Mouse (Mus musculus): Measurements from ENCODE around the gene Myl7. TPM values are rescaled to one million over a fixed set of nuclear protein-coding genes. Genes with fewer than 3 reads are reported as not detected.

The Myl7 gene
- polyA plus RNA-seq, 1 experiment from 2014 or later: 4,508 TPM

GRCm38 (mm10) chr11:5916178-5916548 lies 17.6 kb upstream of the Myl7 start:
- WGBS: 68% methylated on average over 8 of the region's 8 CpGs
- Histone ChIP-seq H3K9me3 (no peaks in the 10 kb centered on the region), H3K4me2 (no peak overlapping the region), H3K27me3 (replicated peaks) (0 out of 2 replicates have a peak, but pooled peaks cover 1% of the 10 kb centered on the region), H3K27ac (replicated peaks) (no peak overlapping the region), H3K36me3 (no peaks in the 10 kb centered on the region), H3K4me3 (no peak overlapping the region), H3K4me1 (peaks cover 36% of the 10 kb centered on the region), H3K9ac (no peak overlapping the region)
- no peak for ATAC-seq (ENCODE audit: extremely low read depth, insufficient number of reproducible peaks, low FRiP score, low TSS enrichment)

GRCm38 (mm10) chr11:5915429-5916177 lies 17.0 kb upstream of the Myl7 start:
- 70% methylated on average over 5 of the region's 5 CpGs for WGBS
- no peak for ATAC-seq (ENCODE audit: extremely low read depth, insufficient number of reproducible peaks, low FRiP score, low TSS enrichment)
- Histone ChIP-seq H3K4me2 (no peak overlapping the region), H3K27ac (replicated peaks) (no peak overlapping the region), H3K4me3 (no peak overlapping the region), H3K9me3 (no peaks in the 10 kb centered on the region), H3K9ac (no peak overlapping the region), H3K27me3 (replicated peaks) (no peaks in the 10 kb centered on the region), H3K4me1 (peaks cover 34% of the 10 kb centered on the region), H3K36me3 (no peaks in the 10 kb centered on the region)

- Histone ChIP-seq H3K27ac (replicated peaks) (no peak overlapping the region), H3K4me3 (no peak overlapping the region), H3K9me3 (no peaks in the 10 kb centered on the region), H3K9ac (no peak overlapping the region), H3K27me3 (replicated peaks) (no peaks in the 10 kb centered on the region), H3K4me2 (no peak overlapping the region), H3K36me3 (no peaks in the 10 kb centered on the region), H3K4me1 (peaks cover 28% of the 10 kb centered on the region)
- WGBS: 45% methylated on average over 5 of the region's 5 CpGs
- ATAC-seq (ENCODE audit: extremely low read depth, insufficient number of reproducible peaks, low FRiP score, low TSS enrichment): no peak
These were observed 16.4 kb upstream of the Myl7 start for GRCm38 (mm10) chr11:5914940-5915339.

- Histone ChIP-seq H3K4me2 (no peak overlapping the region), H3K4me1 (peaks cover 28% of the 10 kb centered on the region), H3K9me3 (no peaks in the 10 kb centered on the region), H3K27me3 (replicated peaks) (no peaks in the 10 kb centered on the region), H3K27ac (replicated peaks) (no peak overlapping the region), H3K4me3 (no peak overlapping the region), H3K9ac (no peak overlapping the region), H3K36me3 (no peaks in the 10 kb centered on the region)
- WGBS: 74% methylated on average over 4 of the region's 4 CpGs
- ATAC-seq (ENCODE audit: extremely low read depth, insufficient number of reproducible peaks, low FRiP score, low TSS enrichment): no peak
These were observed 15.4 kb upstream of the Myl7 start for GRCm38 (mm10) chr11:5913936-5914335.

GRCm38 (mm10) chr11:5913256-5913655 lies 14.7 kb upstream of the Myl7 start:
- H3K9ac ChIP-seq: no peak overlapping the region
- WGBS: 53% methylated on average over 8 of the region's 8 CpGs
- no peak for ATAC-seq (ENCODE audit: extremely low read depth, insufficient number of reproducible peaks, low FRiP score, low TSS enrichment)

GRCm38 (mm10) chr11:5912635-5913034 lies 14.1 kb upstream of the Myl7 start:
- Histone ChIP-seq H3K4me3 (no peak overlapping the region), H3K9ac (no peak overlapping the region), H3K27ac (replicated peaks) (no peak overlapping the region), H3K9me3 (no peaks in the 10 kb centered on the region), H3K4me1 (peaks cover 24% of the 10 kb centered on the region), H3K4me2 (no peak overlapping the region), H3K36me3 (no peaks in the 10 kb centered on the region), H3K27me3 (replicated peaks) (no peaks in the 10 kb centered on the region)
- ATAC-seq (ENCODE audit: extremely low read depth, insufficient number of reproducible peaks, low FRiP score, low TSS enrichment): peak; percentile 20; the same call in 1 of the 2 replicates
- 31% methylated on average over 5 of the region's 5 CpGs for WGBS

More at GRCm38 (mm10) chr11:5913256-5913655, 14.7 kb upstream of the Myl7 start:
- Histone ChIP-seq H3K9me3 (no peaks in the 10 kb centered on the region), H3K36me3 (no peaks in the 10 kb centered on the region), H3K4me2 (no peak overlapping the region), H3K4me3 (no peak overlapping the region), H3K27ac (replicated peaks) (no peak overlapping the region), H3K4me1 (peaks cover 28% of the 10 kb centered on the region), H3K27me3 (replicated peaks) (no peaks in the 10 kb centered on the region)

- Histone ChIP-seq H3K9ac (no peak overlapping the region), H3K27me3 (replicated peaks) (no peaks in the 10 kb centered on the region; the same call in 1 of the 2 replicates), H3K4me1 (peaks cover 8% of the 10 kb centered on the region), H3K4me2 (no peak overlapping the region), H3K36me3 (no peaks in the 10 kb centered on the region), H3K9me3 (no peaks in the 10 kb centered on the region), H3K27ac (replicated peaks) (no peak overlapping the region), H3K4me3 (no peak overlapping the region)
- no peak for ATAC-seq (ENCODE audit: extremely low read depth, insufficient number of reproducible peaks, low FRiP score, low TSS enrichment)
- WGBS: 57% methylated on average over 4 of the region's 4 CpGs
These were observed 10.1 kb upstream of the Myl7 start for GRCm38 (mm10) chr11:5908642-5909041.

- WGBS: 57% methylated on average over 5 of the region's 5 CpGs
- Histone ChIP-seq H3K9ac (no peak overlapping the region), H3K27ac (replicated peaks) (no peak overlapping the region), H3K9me3 (no peaks in the 10 kb centered on the region), H3K36me3 (no peaks in the 10 kb centered on the region), H3K4me2 (no peak overlapping the region), H3K4me3 (no peak overlapping the region), H3K4me1 (peaks cover 6% of the 10 kb centered on the region), H3K27me3 (replicated peaks) (peaks cover 9% of the 10 kb centered on the region)
- ATAC-seq (ENCODE audit: extremely low read depth, insufficient number of reproducible peaks, low FRiP score, low TSS enrichment): no peak
These were observed 8.5 kb upstream of the Myl7 start for GRCm38 (mm10) chr11:5907096-5907495.

GRCm38 (mm10) chr11:5905778-5906518 lies 7.4 kb upstream of the Myl7 start:
- Histone ChIP-seq H3K4me1 (peaks cover 18% of the 10 kb centered on the region), H3K9me3 (no peaks in the 10 kb centered on the region), H3K36me3 (no peaks in the 10 kb centered on the region), H3K9ac (no peak overlapping the region), H3K27me3 (replicated peaks) (peaks cover 20% of the 10 kb centered on the region), H3K4me2 (no peak overlapping the region), H3K27ac (replicated peaks) (no peak overlapping the region), H3K4me3 (no peak overlapping the region)
- ATAC-seq (ENCODE audit: extremely low read depth, insufficient number of reproducible peaks, low FRiP score, low TSS enrichment): no peak
- WGBS: 78% methylated on average over 10 of the region's 10 CpGs

GRCm38 (mm10) chr11:5904871-5905270 lies 6.3 kb upstream of the Myl7 start:
- H3K4me3 ChIP-seq: no peak overlapping the region
- no peak for ATAC-seq (ENCODE audit: extremely low read depth, insufficient number of reproducible peaks, low FRiP score, low TSS enrichment)

GRCm38 (mm10) chr11:5904357-5904756 lies 5.8 kb upstream of the Myl7 start:
- no peak overlapping the region for H3K4me3 ChIP-seq
- ATAC-seq (ENCODE audit: extremely low read depth, insufficient number of reproducible peaks, low FRiP score, low TSS enrichment): no peak
- no peak overlapping the region for H3K4me2 ChIP-seq
- no peak overlapping the region for H3K9ac ChIP-seq
- no peaks in the 10 kb centered on the region for H3K9me3 ChIP-seq
- H3K4me1 ChIP-seq: peaks cover 26% of the 10 kb centered on the region
- no peaks in the 10 kb centered on the region for H3K36me3 ChIP-seq
- H3K27me3 ChIP-seq (replicated peaks): peaks cover 24% of the 10 kb centered on the region
- no peak overlapping the region for H3K27ac ChIP-seq (replicated peaks)
- 80% methylated on average over 19 of the region's 19 CpGs for WGBS

More at GRCm38 (mm10) chr11:5904871-5905270, 6.3 kb upstream of the Myl7 start:
- Histone ChIP-seq H3K9me3 (no peaks in the 10 kb centered on the region), H3K4me2 (no peak overlapping the region), H3K9ac (no peak overlapping the region), H3K27ac (replicated peaks) (no peak overlapping the region), H3K36me3 (no peaks in the 10 kb centered on the region), H3K27me3 (replicated peaks) (peaks cover 20% of the 10 kb centered on the region), H3K4me1 (peaks cover 26% of the 10 kb centered on the region)
- WGBS: 89% methylated on average over 6 of the region's 6 CpGs
